Mouse (Mus musculus) forebrain, embryonic 12.5 days (tissue): ENCODE measurements around the gene Cerkl. TPM values are rescaled to one million over a fixed set of nuclear protein-coding genes. Genes with fewer than 3 reads are reported as not detected.

Experiments used
- ATAC-seq: fragments of 200-750 bp; cut with Nextera tagmentation; 2 replicates; pipeline ENCODE4 v1.8.0; 2017; ENCODE audit warnings: moderate TSS enrichment; ENCODE audit not compliant: low FRiP score
- H3K27ac ChIP-seq: fragments of 300-500 bp; sonication (generic); 2 replicates; pipeline ENCODE4 v1.5.1; 2016; ENCODE audit warnings: mild to moderate bottlenecking
- H3K27me3 ChIP-seq: fragments of 300-500 bp; sonication (generic); 2 replicates; pipeline ENCODE4 v1.6.1; 2016; ENCODE audit warnings: mild to moderate bottlenecking
- H3K36me3 ChIP-seq: fragments of 300-500 bp; sonication (generic); replicated peaks from 2 replicates; pipeline ENCODE4 v1.6.1; 2016; ENCODE audit warnings: mild to moderate bottlenecking
- H3K4me1 ChIP-seq: fragments of 300-500 bp; sonication (generic); 2 replicates; pipeline ENCODE4 v1.6.1; 2016
- H3K4me2 ChIP-seq: fragments of 300-500 bp; sonication (generic); 2 replicates; pipeline ENCODE4 v1.6.1; 2016; ENCODE audit warnings: mild to moderate bottlenecking, moderate library complexity
- H3K4me3 ChIP-seq: fragments of 300-500 bp; sonication (generic); replicated peaks from 2 replicates; pipeline ENCODE4 v1.5.1; 2016; ENCODE audit warnings: mild to moderate bottlenecking
- H3K9ac ChIP-seq: fragments of 300-500 bp; sonication (generic); 2 replicates; pipeline ENCODE4 v1.6.1; 2016; ENCODE audit warnings: mild to moderate bottlenecking
- H3K9me3 ChIP-seq: fragments of 300-500 bp; sonication (generic); 2 replicates; pipeline ENCODE4 v1.6.1; 2016
- WGBS: fragments of 180-500 bp; shearing (Covaris S2); methylation state at CpG from one replicate; pipeline ENCODE4 v1.1.7; 2016; 5-methylcytosine and 5-hydroxymethylcytosine counted together
- polyA plus RNA-seq: library from polyadenylated mRNA; unstranded; fragments of >200 nt; fragmentation: Nextera tagmentation; extraction: Ambion mirVana; gene quantifications from 2 replicates; pipeline ENCODE4 v1.2.1, GENCODE M21; 2016

The Cerkl gene
- polyA plus RNA-seq, 1 experiment from 2014 or later, result 2.4 TPM

DNA sequence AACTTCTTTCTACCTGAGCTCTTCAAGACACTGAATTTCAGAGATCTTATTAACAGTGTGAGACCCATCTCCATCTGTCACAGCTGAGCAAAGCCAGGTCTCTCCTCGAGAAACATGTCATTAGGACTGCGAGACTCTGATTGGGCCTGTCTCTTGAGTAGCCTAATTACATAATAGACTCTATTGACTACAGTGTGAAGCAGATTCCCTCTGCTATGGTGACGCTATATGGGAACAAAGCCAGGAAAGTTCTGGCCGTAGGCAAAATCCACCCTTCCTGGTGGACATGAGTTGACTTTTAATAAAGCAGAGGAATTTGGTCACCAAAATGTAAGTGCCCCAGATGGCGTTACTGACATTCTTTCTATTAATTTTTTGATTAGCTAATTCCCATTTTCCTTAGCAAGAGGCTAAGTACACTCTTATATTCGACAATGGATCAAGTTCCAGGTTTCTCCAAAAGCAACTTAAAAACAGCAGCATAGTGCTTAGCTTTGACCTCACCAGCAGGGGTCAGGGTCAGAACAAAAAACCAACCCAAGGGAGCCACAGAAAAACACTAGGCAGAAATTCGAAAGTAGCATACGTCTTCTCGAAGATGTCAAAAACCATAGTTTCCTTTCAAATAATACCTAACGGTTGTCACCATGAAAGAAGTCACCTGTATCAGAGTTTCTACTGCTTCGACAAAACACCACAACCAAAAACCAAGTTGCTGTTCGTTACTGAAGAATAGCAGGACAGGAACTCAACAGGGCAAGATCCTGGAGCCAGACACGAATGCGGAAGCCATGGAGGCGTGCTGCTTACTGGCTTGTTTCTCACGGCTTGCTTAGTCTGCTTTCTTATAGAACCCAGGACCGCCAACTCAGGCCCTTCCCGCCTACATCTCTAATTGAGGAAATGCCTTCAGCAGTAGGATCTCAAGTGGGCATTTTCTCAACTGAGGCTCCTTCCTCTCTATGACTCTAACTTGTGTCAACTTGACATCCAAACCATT lies 88.8 kb downstream of the Cerkl start:
- Histone ChIP-seq H3K36me3 (no peaks in the 10 kb centered on the region), H3K27me3 (no peaks in the 10 kb centered on the region), H3K9me3 (no peaks in the 10 kb centered on the region), H3K4me2 (no peak overlapping the region), H3K4me3 (no peak overlapping the region), H3K27ac (no peak overlapping the region), H3K9ac (no peak overlapping the region), H3K4me1 (peaks cover 7% of the 10 kb centered on the region; the same call in 1 of the 2 replicates)
- 69% methylated on average over 18 of the region's 18 CpGs for WGBS
- ATAC-seq, result peak; percentile 54; the same call in 1 of the 2 replicates

DNA sequence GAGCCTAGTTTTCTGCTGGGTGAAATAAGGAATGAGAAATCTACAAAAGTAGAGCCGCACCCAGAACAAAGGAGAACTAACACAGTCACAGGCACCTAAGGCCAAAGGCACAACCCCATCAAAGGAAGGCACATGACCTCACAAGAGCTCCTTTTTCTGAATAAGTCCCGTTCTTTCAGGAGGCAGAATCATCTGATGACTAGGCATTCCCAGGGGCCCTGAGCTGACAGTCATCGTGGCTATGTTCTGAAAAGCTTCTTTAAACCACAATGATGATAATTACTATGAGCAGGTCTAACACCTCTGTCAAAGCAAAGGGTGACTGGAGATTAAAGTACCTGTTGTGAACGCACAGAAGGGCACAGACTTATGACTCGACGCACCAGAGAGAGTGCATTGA lies 92.7 kb downstream of the Cerkl start:
- Histone ChIP-seq H3K27ac (no peak overlapping the region), H3K27me3 (no peaks in the 10 kb centered on the region), H3K36me3 (no peaks in the 10 kb centered on the region), H3K4me1 (peaks cover 4% of the 10 kb centered on the region; the same call in 1 of the 2 replicates), H3K4me2 (no peak overlapping the region), H3K4me3 (no peak overlapping the region), H3K9ac (no peak overlapping the region), H3K9me3 (no peaks in the 10 kb centered on the region)
- ATAC-seq, result no peak
- 66% methylated on average over 6 of the region's 6 CpGs for WGBS

DNA sequence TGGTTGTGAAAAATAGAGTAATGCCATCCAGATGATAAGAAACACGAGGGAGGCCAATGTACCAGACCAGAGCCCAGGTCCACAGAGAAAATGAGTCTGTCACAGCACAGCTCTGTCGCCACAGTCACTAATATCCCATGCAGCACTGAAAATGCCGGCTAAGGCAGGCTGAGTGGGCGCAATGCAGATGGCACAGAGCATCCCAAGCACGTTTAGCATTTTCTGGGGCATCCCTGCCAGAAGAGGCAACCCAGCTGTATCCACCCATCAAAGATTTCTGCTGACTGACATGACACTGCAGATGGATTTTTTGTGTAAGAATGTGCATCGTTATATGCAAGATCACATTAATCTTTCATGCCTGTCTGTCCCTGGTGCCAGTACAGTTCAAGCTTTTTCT lies 94.6 kb downstream of the Cerkl start:
- Histone ChIP-seq H3K27me3 (no peaks in the 10 kb centered on the region), H3K4me3 (no peak overlapping the region), H3K9me3 (no peaks in the 10 kb centered on the region), H3K4me2 (no peak overlapping the region), H3K27ac (no peak overlapping the region), H3K9ac (no peak overlapping the region), H3K36me3 (no peaks in the 10 kb centered on the region), H3K4me1 (no peaks in the 10 kb centered on the region; the same call in 1 of the 2 replicates)
- 71% methylated on average over 6 of the region's 6 CpGs for WGBS
- no peak for ATAC-seq

GRCm38 (mm10) chr2:79357835-79358234 lies 98.8 kb downstream of the Cerkl start:
- H3K4me3 ChIP-seq, result no peak overlapping the region
- no peak overlapping the region for H3K9ac ChIP-seq
- H3K9me3 ChIP-seq, result no peaks in the 10 kb centered on the region
- no peak overlapping the region for H3K4me2 ChIP-seq
- ATAC-seq, result no peak
- no peak overlapping the region for H3K27ac ChIP-seq
- WGBS, result 86% methylated on average over 3 of the region's 3 CpGs
- no peaks in the 10 kb centered on the region for H3K36me3 ChIP-seq
- no peaks in the 10 kb centered on the region for H3K27me3 ChIP-seq
- no peaks in the 10 kb centered on the region for H3K4me1 ChIP-seq

DNA sequence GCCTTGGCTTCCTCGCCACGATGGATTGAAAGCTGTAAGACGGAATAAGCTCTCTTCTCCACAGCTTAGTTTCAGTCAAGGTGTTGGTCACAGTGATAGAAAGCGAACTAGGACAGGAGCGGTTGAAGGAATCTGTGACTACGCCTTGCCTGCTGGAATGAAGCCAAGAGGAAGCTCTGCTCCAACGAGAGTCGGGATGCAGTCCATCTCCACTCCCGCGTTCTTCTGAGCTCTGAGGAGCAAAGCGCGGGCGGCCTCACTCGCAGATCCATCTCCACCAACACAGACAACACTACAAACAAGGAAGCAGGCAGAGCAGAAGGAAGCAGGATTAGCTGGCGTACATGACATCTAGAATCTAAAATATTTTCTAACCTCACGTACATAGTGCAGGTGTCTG lies 101.8 kb downstream of the Cerkl start:
- Histone ChIP-seq H3K4me2 (no peak overlapping the region), H3K27me3 (no peaks in the 10 kb centered on the region), H3K36me3 (no peaks in the 10 kb centered on the region), H3K4me1 (peaks cover 8% of the 10 kb centered on the region), H3K9ac (no peak overlapping the region), H3K4me3 (no peak overlapping the region), H3K27ac (no peak overlapping the region), H3K9me3 (no peaks in the 10 kb centered on the region)
- ATAC-seq, result no peak
- WGBS, result 95% methylated on average over 16 of the region's 16 CpGs

DNA sequence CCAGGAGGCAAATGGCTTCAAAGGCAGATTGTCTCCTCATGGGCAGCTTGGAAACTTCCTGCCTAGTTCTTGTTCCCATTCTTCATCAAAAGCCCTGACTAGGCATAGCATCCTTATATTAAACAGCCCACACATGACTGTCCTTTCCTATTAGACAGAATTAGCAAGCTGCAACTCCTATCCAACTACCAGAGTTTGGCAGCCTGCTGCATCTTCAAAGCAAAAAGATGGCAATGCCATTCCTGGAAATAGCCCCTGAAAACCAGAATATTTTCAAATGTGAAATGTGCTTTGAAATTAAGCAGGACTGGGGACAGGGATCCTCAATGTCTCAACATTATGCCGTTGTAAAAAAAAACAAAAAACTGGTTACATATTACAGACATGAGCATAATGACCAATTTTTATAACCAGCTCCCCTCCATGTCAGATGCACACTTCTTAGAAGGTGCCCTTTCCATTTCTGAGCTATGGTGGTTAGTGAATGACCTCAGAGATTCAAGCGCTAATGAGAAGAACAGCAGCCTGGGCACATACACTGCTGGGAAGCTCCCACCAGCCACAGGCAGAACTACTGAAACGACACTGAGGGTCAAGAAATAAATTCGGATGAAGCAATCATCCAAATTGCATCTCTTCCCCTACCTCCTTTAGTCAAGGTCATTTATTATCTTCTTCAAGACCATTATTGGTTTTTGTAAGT lies 104.3 kb downstream of the Cerkl start:
- peak; percentile 71 for ATAC-seq
- no peak overlapping the region for H3K4me3 ChIP-seq
- no peaks in the 10 kb centered on the region for H3K36me3 ChIP-seq
- H3K27me3 ChIP-seq, result no peaks in the 10 kb centered on the region
- no peaks in the 10 kb centered on the region for H3K9me3 ChIP-seq
- H3K27ac ChIP-seq, result no peak overlapping the region; the same call in 1 of the 2 replicates
- WGBS, result 73% methylated on average over 4 of the region's 4 CpGs
- H3K9ac ChIP-seq, result no peak overlapping the region
- H3K4me1 ChIP-seq, result peaks cover 8% of the 10 kb centered on the region
- no peak overlapping the region for H3K4me2 ChIP-seq

DNA sequence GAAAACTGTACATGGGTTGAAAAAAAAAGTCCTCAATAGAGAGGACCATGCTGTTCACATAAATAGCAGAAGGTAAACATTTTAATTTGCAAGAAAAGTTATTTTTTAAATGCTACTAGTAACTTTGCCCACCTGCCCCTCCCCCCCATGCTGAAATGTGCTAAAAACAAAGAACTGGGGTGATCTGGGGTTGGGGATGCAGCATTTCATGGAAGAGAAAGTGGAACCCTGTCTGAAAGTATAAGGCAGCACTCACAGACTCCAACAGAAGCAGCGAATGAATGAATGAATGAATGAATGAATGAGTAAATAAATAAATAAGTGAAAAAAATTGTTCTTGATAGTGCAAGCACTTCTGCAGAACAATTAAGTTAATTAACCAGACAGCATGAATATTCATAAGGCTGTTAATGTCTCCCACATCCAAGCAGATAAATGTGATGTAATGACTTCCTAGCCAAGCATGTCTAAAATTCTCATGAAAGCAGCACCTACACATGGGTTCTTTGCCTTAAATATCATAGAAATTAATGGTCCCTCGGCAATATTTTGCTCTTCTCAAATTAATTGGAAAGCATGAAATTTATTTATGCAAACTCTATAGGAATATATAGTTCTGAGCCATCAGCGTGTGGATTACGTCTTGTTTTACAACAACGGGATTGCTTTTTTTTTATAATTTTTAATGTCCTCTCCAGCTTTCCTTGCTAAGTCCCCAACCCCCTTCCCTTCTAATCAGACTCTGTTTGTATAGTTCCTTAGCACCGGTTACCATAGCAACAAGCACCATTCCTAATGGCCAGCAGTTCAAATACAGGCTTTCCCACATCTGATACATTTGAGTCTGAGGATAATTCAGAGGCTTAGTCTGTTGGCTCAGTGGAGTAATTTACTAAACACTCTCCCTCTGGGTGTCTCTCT lies 105.1 kb downstream of the Cerkl start:
- no peak overlapping the region for H3K4me3 ChIP-seq
- H3K36me3 ChIP-seq, result no peaks in the 10 kb centered on the region
- ATAC-seq, result peak; percentile 83
- no peaks in the 10 kb centered on the region for H3K9me3 ChIP-seq
- H3K9ac ChIP-seq, result no peak overlapping the region
- WGBS, result 61% methylated on average over 6 of the region's 6 CpGs
- no peaks in the 10 kb centered on the region for H3K27me3 ChIP-seq
- peaks cover 8% of the 10 kb centered on the region for H3K4me1 ChIP-seq
- no peak overlapping the region for H3K4me2 ChIP-seq
- H3K27ac ChIP-seq, result no peak overlapping the region

DNA sequence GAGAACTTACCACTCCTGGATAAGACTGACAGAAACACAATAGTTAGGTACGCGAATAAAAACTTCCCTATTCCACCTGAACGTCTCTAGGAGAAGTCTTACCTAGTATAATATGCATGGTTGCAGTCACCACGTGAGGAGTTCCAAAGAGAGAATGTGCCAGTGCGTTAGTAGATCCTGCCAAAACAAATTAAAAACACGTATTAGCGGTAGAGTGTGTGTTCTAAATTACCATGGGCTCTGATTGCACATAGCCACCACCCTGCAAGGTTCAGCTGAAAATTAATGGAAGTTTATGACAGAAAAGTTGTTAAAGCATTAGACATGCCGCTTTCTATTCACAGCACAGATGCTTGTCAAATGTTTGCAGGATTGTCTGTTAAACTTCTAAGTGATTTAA lies 113.5 kb downstream of the Cerkl start:
- WGBS, result 90% methylated on average over 8 of the region's 8 CpGs

DNA sequence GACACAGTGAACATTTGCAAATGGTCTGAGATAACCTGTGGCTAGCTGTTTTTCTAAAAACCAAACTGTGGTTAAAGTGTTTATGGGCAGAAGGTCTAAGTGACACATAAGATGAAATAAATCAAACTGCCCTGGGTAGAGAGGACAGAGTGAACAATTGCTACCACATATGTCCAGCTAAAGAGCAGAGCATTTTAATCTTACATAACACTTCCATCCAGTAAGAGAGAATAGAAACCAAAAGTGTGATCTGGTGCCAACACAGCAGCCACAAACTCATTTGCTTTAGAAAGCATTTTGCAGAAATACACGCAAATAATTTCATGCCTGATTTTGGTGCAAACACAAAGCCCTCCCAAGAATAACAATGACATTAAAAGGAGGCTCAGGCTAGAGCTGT lies 117.6 kb downstream of the Cerkl start:
- Histone ChIP-seq H3K9me3 (no peaks in the 10 kb centered on the region), H3K36me3 (no peaks in the 10 kb centered on the region), H3K9ac (no peak overlapping the region), H3K4me3 (no peak overlapping the region), H3K27ac (no peak overlapping the region), H3K27me3 (no peaks in the 10 kb centered on the region), H3K4me1 (no peaks in the 10 kb centered on the region; the same call in 1 of the 2 replicates), H3K4me2 (no peak overlapping the region)
- WGBS, result 63% methylated on average over 1 of the region's 1 CpGs
- no peak for ATAC-seq

More for the DNA sequence above, 113.5 kb downstream of the Cerkl start:
- Histone ChIP-seq H3K9me3 (no peaks in the 10 kb centered on the region), H3K4me3 (no peak overlapping the region), H3K27ac (no peak overlapping the region), H3K4me1 (no peaks in the 10 kb centered on the region; the same call in 1 of the 2 replicates), H3K4me2 (no peak overlapping the region), H3K27me3 (no peaks in the 10 kb centered on the region), H3K9ac (no peak overlapping the region), H3K36me3 (no peaks in the 10 kb centered on the region)
- ATAC-seq, result no peak

GRCm38 (mm10) chr2:79336141-79336540 lies 120.4 kb downstream of the Cerkl start:
- no peaks in the 10 kb centered on the region for H3K9me3 ChIP-seq
- H3K27me3 ChIP-seq, result no peaks in the 10 kb centered on the region
- H3K9ac ChIP-seq, result no peak overlapping the region
- H3K4me2 ChIP-seq, result no peak overlapping the region
- WGBS, result 88% methylated on average over 1 of the region's 1 CpGs
- no peak overlapping the region for H3K27ac ChIP-seq
- no peaks in the 10 kb centered on the region; the same call in 1 of the 2 replicates for H3K4me1 ChIP-seq
- H3K4me3 ChIP-seq, result no peak overlapping the region
- no peaks in the 10 kb centered on the region for H3K36me3 ChIP-seq
- no peak for ATAC-seq

DNA sequence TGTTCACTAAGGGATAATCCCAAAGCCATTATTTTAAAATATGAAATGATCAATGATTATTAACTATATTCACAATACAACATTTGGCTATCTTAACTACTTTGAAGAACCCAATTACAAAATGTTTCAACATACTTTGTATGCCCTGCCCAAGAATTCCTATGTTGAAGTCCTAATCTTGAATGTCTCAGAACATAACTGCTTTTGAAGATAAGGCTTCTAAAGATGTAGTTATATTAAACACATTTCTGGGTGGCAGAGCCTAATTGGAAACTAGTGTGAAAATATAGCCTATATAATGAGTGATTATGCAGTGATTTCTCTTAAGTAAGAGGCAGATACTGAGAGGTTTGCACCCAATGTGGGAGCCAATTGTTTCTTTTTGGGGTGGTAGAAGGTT lies 121.9 kb downstream of the Cerkl start:
- H3K36me3 ChIP-seq, result no peaks in the 10 kb centered on the region
- ATAC-seq, result no peak
- H3K27me3 ChIP-seq, result no peaks in the 10 kb centered on the region
- no peaks in the 10 kb centered on the region for H3K9me3 ChIP-seq
- H3K4me2 ChIP-seq, result no peak overlapping the region
- no peak overlapping the region for H3K4me3 ChIP-seq
- H3K9ac ChIP-seq, result no peak overlapping the region
- no peak overlapping the region for H3K27ac ChIP-seq
- no peaks in the 10 kb centered on the region; the same call in 1 of the 2 replicates for H3K4me1 ChIP-seq

DNA sequence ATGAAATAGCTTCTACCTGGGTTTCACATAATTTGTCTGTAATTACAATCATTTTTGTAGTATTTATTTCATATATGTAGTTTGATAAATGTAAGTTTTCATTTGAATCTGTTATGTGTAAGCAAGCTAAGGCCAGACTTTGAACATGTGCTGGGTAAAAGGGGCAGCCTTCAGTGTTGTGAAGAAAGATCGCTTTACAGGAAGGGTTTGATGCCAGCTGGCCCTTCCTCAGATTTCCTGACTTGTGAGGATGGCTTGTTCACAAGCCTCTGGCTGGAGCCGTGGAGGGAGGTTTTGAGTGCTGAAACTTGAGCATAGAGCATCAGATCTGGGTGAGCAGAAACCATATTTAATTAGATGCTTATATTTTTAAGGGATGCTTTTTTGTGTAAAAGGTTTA lies 128.5 kb downstream of the Cerkl start:
- no peaks in the 10 kb centered on the region for H3K4me1 ChIP-seq
- H3K27me3 ChIP-seq, result no peaks in the 10 kb centered on the region
- no peak overlapping the region for H3K27ac ChIP-seq
- no peaks in the 10 kb centered on the region for H3K36me3 ChIP-seq
- no peak overlapping the region for H3K9ac ChIP-seq
- 76% methylated on average over 2 of the region's 2 CpGs for WGBS
- H3K4me3 ChIP-seq, result no peak overlapping the region
- H3K9me3 ChIP-seq, result no peaks in the 10 kb centered on the region
- ATAC-seq, result no peak
- no peak overlapping the region for H3K4me2 ChIP-seq
